Mouse (Mus musculus) adrenal gland, postnatal 25 days (tissue): ENCODE results near the gene Bcas3. TPM values are rescaled to one million over a fixed set of nuclear protein-coding genes. Genes with fewer than 3 reads are reported as not detected.

Source experiments
- DNase-seq: peaks from one replicate; pipeline ENCODE4 v3.0.0; 2021; ENCODE audit warnings: mixed read lengths
- total RNA-seq: library from RNA; stranded (reverse); gene quantifications from 2 replicates; pipeline ENCODE4 v1.2.3, GENCODE M21; 2021

The Bcas3 gene
- total RNA-seq, 1 experiment from 2014 or later: 55.9 TPM

- DNase-seq: no peak
Observed at GRCm38 (mm10) chr11:85625206-85625605, 272.2 kb downstream of the Bcas3 start.

GRCm38 (mm10) chr11:85626846-85627245, 273.9 kb downstream of the Bcas3 start:
- no peak for DNase-seq

GRCm38 (mm10) chr11:85627405-85627804, 274.4 kb downstream of the Bcas3 start:
- DNase-seq: no peak

GRCm38 (mm10) chr11:85628303-85629063, 275.5 kb downstream of the Bcas3 start:
- no peak for DNase-seq

GRCm38 (mm10) chr11:85632568-85632981, 279.6 kb downstream of the Bcas3 start:
- no peak for DNase-seq

GRCm38 (mm10) chr11:85638696-85639495, 285.9 kb downstream of the Bcas3 start:
- DNase-seq: no peak

- peak; percentile 12 for DNase-seq
Observed at GRCm38 (mm10) chr11:85640659-85641058, 287.7 kb downstream of the Bcas3 start.

- DNase-seq: no peak
Observed at GRCm38 (mm10) chr11:85641486-85641885, 288.5 kb downstream of the Bcas3 start.

GRCm38 (mm10) chr11:85642591-85642990, 289.6 kb downstream of the Bcas3 start:
- peak; percentile 16 for DNase-seq

- no peak for DNase-seq
Observed at GRCm38 (mm10) chr11:85643025-85643424, 290.1 kb downstream of the Bcas3 start.

GRCm38 (mm10) chr11:85643479-85644000, 290.6 kb downstream of the Bcas3 start:
- peak; percentile 19 for DNase-seq

- DNase-seq: no peak
Observed at GRCm38 (mm10) chr11:85644027-85644747, 291.2 kb downstream of the Bcas3 start.

GRCm38 (mm10) chr11:85644748-85645060, 291.7 kb downstream of the Bcas3 start:
- no peak for DNase-seq

- DNase-seq: no peak
Observed at GRCm38 (mm10) chr11:85645152-85645835, 292.3 kb downstream of the Bcas3 start.

GRCm38 (mm10) chr11:85648893-85649292, 295.9 kb downstream of the Bcas3 start:
- no peak for DNase-seq

- DNase-seq: peak; percentile 35
Observed at GRCm38 (mm10) chr11:85649373-85649772, 296.4 kb downstream of the Bcas3 start.

GRCm38 (mm10) chr11:85657471-85657870, 304.5 kb downstream of the Bcas3 start:
- DNase-seq: no peak

- no peak for DNase-seq
Observed at GRCm38 (mm10) chr11:85660304-85660703, 307.3 kb downstream of the Bcas3 start.

- DNase-seq: no peak
Observed at GRCm38 (mm10) chr11:85667176-85667575, 314.2 kb downstream of the Bcas3 start.

- no peak for DNase-seq
Observed at GRCm38 (mm10) chr11:85667741-85668140, 314.8 kb downstream of the Bcas3 start.

GRCm38 (mm10) chr11:85672881-85673475, 320.0 kb downstream of the Bcas3 start:
- no peak for DNase-seq

GRCm38 (mm10) chr11:85675244-85675643, 322.3 kb downstream of the Bcas3 start:
- DNase-seq: no peak
